Mouse (Mus musculus): ENCODE results near the gene Orm2.

The Orm2 gene

GRCm38 (mm10) chr4:63362150-63362549 is at the start of gene Orm2:
Gene Orm2, plus strand, starts transcription at chr4:63362449.
- DNase-seq (ENCODE audit: low read depth) = peak; percentile 10

- DNase-seq (ENCODE audit: low read depth) = no peak
Observed at GRCm38 (mm10) chr4:63314063-63314462, 48.2 kb upstream of the Orm2 start.

- no peak for DNase-seq (ENCODE audit: low read depth)
Observed at GRCm38 (mm10) chr4:63316076-63316746, 46.0 kb upstream of the Orm2 start.

- DNase-seq (ENCODE audit: low read depth) = peak; percentile 35
Observed at GRCm38 (mm10) chr4:63319566-63319965, 42.7 kb upstream of the Orm2 start.

GRCm38 (mm10) chr4:63323275-63323815 is 38.9 kb upstream of the Orm2 start:
- DNase-seq (ENCODE audit: low read depth) = no peak

GRCm38 (mm10) chr4:63333403-63333802 is 28.8 kb upstream of the Orm2 start:
- no peak for DNase-seq (ENCODE audit: low read depth)

- DNase-seq (ENCODE audit: low read depth) = no peak
Observed at GRCm38 (mm10) chr4:63338414-63339076, 23.7 kb upstream of the Orm2 start.

GRCm38 (mm10) chr4:63342491-63342890 is 19.8 kb upstream of the Orm2 start:
- no peak for DNase-seq (ENCODE audit: low read depth)

GRCm38 (mm10) chr4:63343608-63344007 is 18.6 kb upstream of the Orm2 start:
- DNase-seq (ENCODE audit: low read depth) = no peak

GRCm38 (mm10) chr4:63344295-63344694 is 18.0 kb upstream of the Orm2 start, which contains the start of gene Orm1:
Gene Orm1, plus strand, starts transcription at chr4:63344560.
- DNase-seq (ENCODE audit: low read depth) = no peak

- DNase-seq (ENCODE audit: low read depth) = no peak
Observed at GRCm38 (mm10) chr4:63345261-63345660, 17.0 kb upstream of the Orm2 start.

- DNase-seq (ENCODE audit: low read depth) = no peak
Observed at GRCm38 (mm10) chr4:63346659-63347058, 15.6 kb upstream of the Orm2 start.

GRCm38 (mm10) chr4:63348524-63348923 is 13.7 kb upstream of the Orm2 start:
- no peak for DNase-seq (ENCODE audit: low read depth)

GRCm38 (mm10) chr4:63355877-63356665 is 6.2 kb upstream of the Orm2 start, which contains the start of gene Orm3:
Gene Orm3, plus strand, starts transcription at chr4:63356162.
- peak; percentile 23 for DNase-seq (ENCODE audit: low read depth)

- peak; percentile 12 for DNase-seq (ENCODE audit: low read depth)
Observed at GRCm38 (mm10) chr4:63356981-63357570, 5.2 kb upstream of the Orm2 start.

GRCm38 (mm10) chr4:63359861-63360260 is 2.4 kb upstream of the Orm2 start:
- DNase-seq (ENCODE audit: low read depth) = peak; percentile 9

GRCm38 (mm10) chr4:63368577-63368976 is 6.3 kb downstream of the Orm2 start:
- DNase-seq (ENCODE audit: low read depth) = peak; percentile 90

- no peak for DNase-seq (ENCODE audit: low read depth)
Observed at GRCm38 (mm10) chr4:63370897-63371296, 8.6 kb downstream of the Orm2 start.

- peak; percentile 84 for DNase-seq (ENCODE audit: low read depth)
Observed at GRCm38 (mm10) chr4:63371890-63372289, 9.6 kb downstream of the Orm2 start.

- DNase-seq (ENCODE audit: low read depth) = no peak
Observed at GRCm38 (mm10) chr4:63373404-63373803, 11.2 kb downstream of the Orm2 start.

- DNase-seq (ENCODE audit: low read depth) = no peak
Observed at GRCm38 (mm10) chr4:63374331-63374730, 12.1 kb downstream of the Orm2 start.

GRCm38 (mm10) chr4:63375367-63375766 is 13.1 kb downstream of the Orm2 start:
- no peak for DNase-seq (ENCODE audit: low read depth)

Measured in naive thymus-derived CD4-positive, alpha-beta T cell, adult 2 months (primary cell).